Mouse (Mus musculus): ENCODE data around the gene Il17rd.

Il17rd gene

GRCm38 (mm10) chr14:27038783-27039182 is at the start of gene Il17rd:
Gene Il17rd (plus strand): TSS chr14:27038941.
- DNase-seq (ENCODE audit: low spot score): peak; percentile 95

- DNase-seq (ENCODE audit: low spot score): peak; percentile 33
Measured at GRCm38 (mm10) chr14:26991622-26992021, 47.1 kb upstream of the Il17rd start.

- DNase-seq (ENCODE audit: low spot score): peak; percentile 27
Measured at GRCm38 (mm10) chr14:26993427-26993826, 45.3 kb upstream of the Il17rd start.

GRCm38 (mm10) chr14:26994211-26994741 is 44.5 kb upstream of the Il17rd start, which contains the start of gene Hesx1:
Gene Hesx1 (plus strand): TSS chr14:26994416.
- DNase-seq (ENCODE audit: low spot score): peak; percentile 88

GRCm38 (mm10) chr14:26996257-26996656 is 42.5 kb upstream of the Il17rd start:
- DNase-seq (ENCODE audit: low spot score): no peak

- no peak for DNase-seq (ENCODE audit: low spot score)
Measured at GRCm38 (mm10) chr14:27000386-27000785, 38.4 kb upstream of the Il17rd start.

GRCm38 (mm10) chr14:27004906-27005305 is 33.8 kb upstream of the Il17rd start:
- DNase-seq (ENCODE audit: low spot score): no peak

GRCm38 (mm10) chr14:27005937-27006336 is 32.8 kb upstream of the Il17rd start:
- no peak for DNase-seq (ENCODE audit: low spot score)

- no peak for DNase-seq (ENCODE audit: low spot score)
Measured at GRCm38 (mm10) chr14:27011561-27011960, 27.2 kb upstream of the Il17rd start.

GRCm38 (mm10) chr14:27013658-27014057 is 25.1 kb upstream of the Il17rd start:
- no peak for DNase-seq (ENCODE audit: low spot score)

- DNase-seq (ENCODE audit: low spot score): no peak
Measured at GRCm38 (mm10) chr14:27017936-27018335, 20.8 kb upstream of the Il17rd start.

GRCm38 (mm10) chr14:27019850-27020249 is 18.9 kb upstream of the Il17rd start:
- DNase-seq (ENCODE audit: low spot score): no peak

- DNase-seq (ENCODE audit: low spot score): peak; percentile 81
Measured at GRCm38 (mm10) chr14:27022876-27023275, 15.9 kb upstream of the Il17rd start.

- DNase-seq (ENCODE audit: low spot score): no peak
Measured at GRCm38 (mm10) chr14:27024664-27025063, 14.1 kb upstream of the Il17rd start.

GRCm38 (mm10) chr14:27029771-27030173 is 9.0 kb upstream of the Il17rd start:
- peak; percentile 92 for DNase-seq (ENCODE audit: low spot score)

- DNase-seq (ENCODE audit: low spot score): peak; percentile 92
Measured at GRCm38 (mm10) chr14:27031142-27031541, 7.6 kb upstream of the Il17rd start.

GRCm38 (mm10) chr14:27037513-27037912 is 1.2 kb upstream of the Il17rd start:
- no peak for DNase-seq (ENCODE audit: low spot score)

- peak; percentile 77 for DNase-seq (ENCODE audit: low spot score)
Measured at GRCm38 (mm10) chr14:27039281-27040248, 824 bp downstream of the Il17rd start.

GRCm38 (mm10) chr14:27040451-27040850 is 1.7 kb downstream of the Il17rd start:
- no peak for DNase-seq (ENCODE audit: low spot score)

GRCm38 (mm10) chr14:27042280-27042983 is 3.7 kb downstream of the Il17rd start:
- no peak for DNase-seq (ENCODE audit: low spot score)

GRCm38 (mm10) chr14:27043416-27043815 is 4.7 kb downstream of the Il17rd start:
- DNase-seq (ENCODE audit: low spot score): no peak

GRCm38 (mm10) chr14:27044221-27044966 is 5.7 kb downstream of the Il17rd start:
- DNase-seq (ENCODE audit: low spot score): peak; percentile 69

Measured in embryo, embryonic 10.5 days (tissue).